Mouse (Mus musculus) hindbrain, embryonic 13.5 days (tissue): Measurements from ENCODE around the gene Kera. TPM values are rescaled to one million over a fixed set of nuclear protein-coding genes. Genes with fewer than 3 reads are reported as not detected.

Experiments
- ATAC-seq: fragments of 200-750 bp; cut with Nextera tagmentation; 2 replicates; pipeline ENCODE4 v1.8.0; 2017; ENCODE audit warnings: moderate TSS enrichment; ENCODE audit not compliant: low FRiP score
- H3K27ac ChIP-seq: fragments of 300-500 bp; sonication (generic); 2 replicates; pipeline ENCODE4 v1.5.1; 2015; ENCODE audit warnings: inconsistent platforms, mild to moderate bottlenecking, moderate library complexity
- H3K27me3 ChIP-seq: fragments of 300-500 bp; sonication (generic); 2 replicates; pipeline ENCODE4 v1.6.1; 2015; ENCODE audit warnings: mild to moderate bottlenecking, inconsistent platforms
- H3K36me3 ChIP-seq: fragments of 300-500 bp; sonication (generic); 2 replicates; pipeline ENCODE4 v1.6.1; 2015; ENCODE audit warnings: mild to moderate bottlenecking, inconsistent platforms
- H3K4me1 ChIP-seq: fragments of 300-500 bp; sonication (generic); replicated peaks from 2 replicates; pipeline ENCODE4 v1.6.1; 2015; ENCODE audit warnings: inconsistent platforms
- H3K4me2 ChIP-seq: fragments of 300-500 bp; sonication (generic); 2 replicates; pipeline ENCODE4 v1.6.1; 2015; ENCODE audit warnings: inconsistent platforms, mild to moderate bottlenecking, moderate library complexity
- H3K4me3 ChIP-seq: fragments of 300-500 bp; sonication (generic); 2 replicates; pipeline ENCODE4 v1.5.1; 2015; ENCODE audit warnings: mild to moderate bottlenecking, inconsistent platforms
- H3K9ac ChIP-seq: fragments of 300-500 bp; sonication (generic); 2 replicates; pipeline ENCODE4 v1.6.1; 2015; ENCODE audit warnings: mild to moderate bottlenecking, inconsistent platforms
- H3K9me3 ChIP-seq: fragments of 300-500 bp; sonication (generic); 2 replicates; pipeline ENCODE4 v1.6.1; 2016; ENCODE audit warnings: inconsistent platforms
- WGBS: fragments of 180-500 bp; shearing (Covaris S2); methylation state at CpG from one replicate; pipeline ENCODE4 v1.1.7; 2015; 5-methylcytosine and 5-hydroxymethylcytosine counted together
- polyA plus RNA-seq: library from polyadenylated mRNA; unstranded; fragments of >200 nt; fragmentation: Nextera tagmentation; extraction: Ambion mirVana; gene quantifications from 2 replicates; pipeline ENCODE4 v1.2.1, GENCODE M21; 2015

Kera gene
- polyA plus RNA-seq, 1 experiment from 2014 or later, result not detected

DNA sequence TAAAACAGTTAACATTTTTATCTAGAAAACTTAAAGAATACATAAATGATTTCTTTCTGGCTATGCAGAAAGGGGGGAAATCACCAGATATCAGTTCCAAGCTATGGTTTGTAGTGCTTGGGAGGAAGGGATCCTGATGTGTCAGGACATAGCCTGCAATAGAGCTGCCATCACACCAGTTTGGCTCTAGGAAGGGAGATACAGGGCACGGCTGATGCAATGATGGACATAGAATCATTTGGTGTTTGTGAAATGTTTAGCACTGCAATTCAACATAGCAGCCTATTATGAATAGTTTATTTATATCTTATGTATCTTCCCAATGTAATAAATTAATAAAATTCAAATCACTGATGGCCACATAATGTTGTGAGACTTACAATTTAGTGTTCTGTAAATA lies 15.6 kb downstream of the Kera start:
- no peak for ATAC-seq
- H3K27ac ChIP-seq, result no peak overlapping the region
- H3K4me3 ChIP-seq, result no peak overlapping the region
- no peaks in the 10 kb centered on the region for H3K4me1 ChIP-seq
- H3K36me3 ChIP-seq, result no peaks in the 10 kb centered on the region
- no peak overlapping the region for H3K9ac ChIP-seq
- no peaks in the 10 kb centered on the region for H3K27me3 ChIP-seq
- WGBS, result 93% methylated on average over 1 of the region's 1 CpGs
- H3K4me2 ChIP-seq, result no peak overlapping the region
- no peaks in the 10 kb centered on the region for H3K9me3 ChIP-seq

- WGBS, result 84% methylated on average over 2 of the region's 2 CpGs
- Histone ChIP-seq H3K27me3 (no peaks in the 10 kb centered on the region), H3K9ac (no peak overlapping the region), H3K4me1 (no peaks in the 10 kb centered on the region), H3K27ac (no peak overlapping the region), H3K4me3 (no peak overlapping the region), H3K36me3 (no peaks in the 10 kb centered on the region), H3K9me3 (no peaks in the 10 kb centered on the region), H3K4me2 (no peak overlapping the region)
- no peak for ATAC-seq
These were observed 17.7 kb downstream of the Kera start for GRCm38 (mm10) chr10:97624381-97624780.

- no peak overlapping the region for H3K9ac ChIP-seq
- no peak overlapping the region for H3K4me3 ChIP-seq
- no peaks in the 10 kb centered on the region for H3K9me3 ChIP-seq
- H3K36me3 ChIP-seq, result no peaks in the 10 kb centered on the region
- H3K4me1 ChIP-seq, result no peaks in the 10 kb centered on the region
- no peak for ATAC-seq
- H3K27ac ChIP-seq, result no peak overlapping the region
- no peaks in the 10 kb centered on the region for H3K27me3 ChIP-seq
- WGBS, result 81% methylated on average over 4 of the region's 4 CpGs
- no peak overlapping the region for H3K4me2 ChIP-seq
These were observed 18.4 kb downstream of the Kera start for GRCm38 (mm10) chr10:97625116-97625515.

DNA sequence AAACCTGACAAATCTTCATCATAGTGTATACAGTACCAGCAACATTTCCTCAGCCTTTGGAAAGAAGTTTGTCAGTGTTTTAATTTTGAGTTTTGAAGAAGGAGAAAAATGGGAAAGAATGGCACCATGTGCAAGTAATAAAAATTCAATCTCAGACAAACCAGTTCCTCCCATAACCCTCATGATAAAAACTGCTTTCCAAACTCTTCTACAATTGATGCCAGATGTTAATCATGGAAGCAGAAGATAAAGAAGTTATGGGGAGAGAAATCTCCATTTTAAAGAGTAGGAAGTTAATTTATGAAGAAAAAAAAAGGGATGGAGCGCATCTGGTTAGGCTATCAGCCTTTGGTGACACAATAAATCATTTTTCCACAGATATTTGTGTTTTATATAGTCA lies 19.9 kb downstream of the Kera start:
- ATAC-seq, result no peak
- no peaks in the 10 kb centered on the region for H3K36me3 ChIP-seq
- H3K4me3 ChIP-seq, result no peak overlapping the region
- no peak overlapping the region for H3K9ac ChIP-seq
- WGBS, result 95% methylated on average over 1 of the region's 1 CpGs
- H3K27ac ChIP-seq, result no peak overlapping the region
- no peaks in the 10 kb centered on the region for H3K27me3 ChIP-seq
- no peaks in the 10 kb centered on the region for H3K4me1 ChIP-seq
- no peaks in the 10 kb centered on the region for H3K9me3 ChIP-seq
- H3K4me2 ChIP-seq, result no peak overlapping the region

DNA sequence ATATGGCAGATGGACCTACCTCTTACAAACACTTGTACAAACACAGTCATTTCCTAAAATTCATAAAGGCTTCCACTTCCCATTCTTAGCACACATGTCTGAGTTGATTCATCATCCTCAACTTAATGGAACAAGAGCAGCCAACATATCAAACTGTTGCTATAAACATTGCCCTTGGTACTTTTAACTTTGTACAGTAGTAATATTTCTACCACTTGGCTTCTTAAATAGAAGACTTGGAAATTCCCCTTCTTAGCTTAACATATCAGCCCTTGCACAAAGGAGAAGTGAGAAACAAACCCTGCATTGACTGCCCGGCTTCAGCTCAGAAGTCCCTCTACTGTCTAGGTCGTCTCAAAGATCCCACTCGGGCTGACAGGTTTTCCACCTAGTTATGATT lies 24.4 kb downstream of the Kera start:
- H3K9ac ChIP-seq, result no peak overlapping the region
- H3K4me1 ChIP-seq, result no peaks in the 10 kb centered on the region
- no peaks in the 10 kb centered on the region for H3K9me3 ChIP-seq
- H3K27me3 ChIP-seq, result no peaks in the 10 kb centered on the region
- no peak overlapping the region for H3K27ac ChIP-seq
- no peaks in the 10 kb centered on the region for H3K36me3 ChIP-seq
- ATAC-seq, result no peak
- WGBS, result 96% methylated on average over 3 of the region's 3 CpGs
- H3K4me3 ChIP-seq, result no peak overlapping the region
- H3K4me2 ChIP-seq, result no peak overlapping the region

- Histone ChIP-seq H3K36me3 (no peaks in the 10 kb centered on the region), H3K4me1 (no peaks in the 10 kb centered on the region), H3K27me3 (no peaks in the 10 kb centered on the region), H3K4me3 (no peak overlapping the region), H3K9ac (no peak overlapping the region), H3K4me2 (no peak overlapping the region), H3K27ac (no peak overlapping the region), H3K9me3 (no peaks in the 10 kb centered on the region)
- 84% methylated on average over 2 of the region's 2 CpGs for WGBS
- no peak for ATAC-seq
These were observed 35.2 kb downstream of the Kera start for GRCm38 (mm10) chr10:97641926-97642325.

DNA sequence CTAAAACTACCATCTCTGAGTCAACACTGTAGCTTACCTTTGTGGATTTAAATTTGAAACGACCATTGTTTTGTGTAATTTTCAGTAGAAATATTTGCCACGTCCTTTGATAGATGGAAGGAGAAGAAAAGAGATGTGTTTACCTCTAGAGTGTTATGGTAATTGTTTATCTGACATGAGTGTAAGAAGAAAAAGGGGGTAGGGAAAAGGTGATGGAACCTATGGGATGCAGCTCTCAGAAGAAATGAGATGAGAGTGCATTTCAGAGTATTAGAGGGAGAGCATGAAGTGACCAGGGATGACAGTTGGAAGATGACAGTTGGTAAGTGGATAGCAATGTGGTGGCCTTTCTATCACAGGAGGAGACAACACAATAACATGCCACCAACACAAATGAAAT lies 37.1 kb downstream of the Kera start, which contains the start of gene Epyc:
Gene Epyc, plus strand, starts transcription at position 301 of the 400 bp plus-strand sequence.
- Histone ChIP-seq H3K4me1 (no peaks in the 10 kb centered on the region), H3K9me3 (no peaks in the 10 kb centered on the region), H3K27ac (no peak within 1 kb of the TSS), H3K4me3 (no peak within 1 kb of the TSS), H3K27me3 (no peaks in the 10 kb centered on the region), H3K4me2 (no peak within 1 kb of the TSS), H3K36me3 (no peaks in the 10 kb centered on the region), H3K9ac (no peak within 1 kb of the TSS)
- ATAC-seq, result no peak
- 90% methylated on average over 2 of the region's 2 CpGs for WGBS

GRCm38 (mm10) chr10:97650334-97650733 lies 43.7 kb downstream of the Kera start:
- Histone ChIP-seq H3K4me1 (no peaks in the 10 kb centered on the region), H3K4me3 (no peak overlapping the region), H3K9ac (no peak overlapping the region), H3K9me3 (no peaks in the 10 kb centered on the region), H3K4me2 (no peak overlapping the region), H3K27me3 (no peaks in the 10 kb centered on the region), H3K27ac (no peak overlapping the region), H3K36me3 (no peaks in the 10 kb centered on the region)
- 72% methylated on average over 2 of the region's 2 CpGs for WGBS
- no peak for ATAC-seq

DNA sequence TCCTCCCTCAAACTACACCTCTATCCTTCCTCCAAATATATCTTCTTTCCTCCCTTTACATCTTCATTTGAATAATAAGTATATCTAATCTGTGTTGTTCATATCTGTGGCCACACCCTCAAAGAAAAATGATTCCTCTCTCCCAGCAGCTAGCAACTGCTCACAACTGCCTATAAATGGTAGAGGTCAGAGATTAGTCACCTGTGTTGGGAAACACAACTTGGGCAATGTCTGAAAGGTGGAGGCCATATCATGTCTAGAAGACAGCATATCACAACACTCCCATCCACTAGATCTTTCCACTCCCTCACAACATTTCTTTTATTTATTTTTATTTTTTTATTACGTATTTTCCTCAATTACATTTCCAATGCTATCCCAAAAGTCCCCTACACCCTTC lies 52.8 kb downstream of the Kera start:
- WGBS, result 84% methylated on average over 1 of the region's 1 CpGs
- no peaks in the 10 kb centered on the region for H3K9me3 ChIP-seq

More for the DNA sequence above, 52.8 kb downstream of the Kera start:
- H3K4me1 ChIP-seq, result no peaks in the 10 kb centered on the region
- no peak overlapping the region for H3K9ac ChIP-seq
- no peak overlapping the region for H3K27ac ChIP-seq
- no peaks in the 10 kb centered on the region for H3K36me3 ChIP-seq
- no peak overlapping the region for H3K4me3 ChIP-seq
- no peak overlapping the region for H3K4me2 ChIP-seq
- H3K27me3 ChIP-seq, result no peaks in the 10 kb centered on the region
- no peak for ATAC-seq

Other genes starting within 250 kb of the Kera start
- 92.2 and 94.0 TPM in 2 replicates for gene Dcn, start 127.3 kb upstream of the Kera start, polyA plus RNA-seq
- 58.7 and 64.8 TPM in 2 replicates for gene Lum, start 41.8 kb upstream of the Kera start, polyA plus RNA-seq
- gene Epyc, start 37.2 kb downstream of the Kera start, polyA plus RNA-seq, result 0.25 and 0.92 TPM in 2 replicates
- not detected in 2 replicates for gene Ccer1, start 86.2 kb downstream of the Kera start, polyA plus RNA-seq
- not detected in 2 replicates for gene C030005K15Rik, start 119.9 kb downstream of the Kera start, polyA plus RNA-seq